Mouse (Mus musculus) adrenal gland, adult 18-20 months (tissue): ENCODE data around the gene Prex1. TPM values are rescaled to one million over a fixed set of nuclear protein-coding genes. Genes with fewer than 3 reads are reported as not detected.
A peak's percentile ranks its signal among the peaks of the same experiment; 100 is the strongest.

ENCODE experiments used
- DNase-seq, 2 experiments: peaks; one replicate each; pipeline ENCODE4 v3.0.0; 2021 to 2022; ENCODE audit warnings: low spot score in 2 of 2
- total RNA-seq, 2 experiments: library from RNA; stranded (reverse); gene quantifications; 1 replicate in 1 of 2; 2 replicates in 1 of 2; pipeline ENCODE4 v1.2.3; 2021

Prex1 gene
- total RNA-seq, 2 experiments from 2014 or later = 9.4 to 12.7 TPM

GRCm38 (mm10) chr2:166572297-166572696 is 141.3 kb downstream of the Prex1 start:
- no peak for DNase-seq

GRCm38 (mm10) chr2:166569182-166569581 is 144.4 kb downstream of the Prex1 start:
- DNase-seq = no peak

DNA sequence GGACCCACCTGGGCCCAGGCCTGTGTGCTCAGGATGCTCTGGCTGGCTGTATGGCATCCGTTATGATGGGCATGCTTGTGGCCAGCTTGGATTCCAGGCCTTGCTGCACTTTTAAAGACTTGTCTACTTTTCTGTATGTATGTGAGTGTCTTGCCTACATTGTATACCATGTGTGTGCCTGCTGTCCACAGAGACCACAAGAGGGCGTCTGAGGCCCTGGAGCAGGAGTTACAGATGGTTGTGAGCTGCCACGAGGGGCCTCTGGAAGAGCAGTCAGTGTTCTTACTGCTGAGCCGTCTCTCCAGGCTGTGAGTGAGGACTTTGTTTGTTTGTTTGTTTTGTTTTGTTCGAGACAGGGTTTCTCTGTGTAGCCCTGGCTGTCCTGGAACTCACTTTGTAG is 148.1 kb downstream of the Prex1 start:
- DNase-seq = no peak

DNA sequence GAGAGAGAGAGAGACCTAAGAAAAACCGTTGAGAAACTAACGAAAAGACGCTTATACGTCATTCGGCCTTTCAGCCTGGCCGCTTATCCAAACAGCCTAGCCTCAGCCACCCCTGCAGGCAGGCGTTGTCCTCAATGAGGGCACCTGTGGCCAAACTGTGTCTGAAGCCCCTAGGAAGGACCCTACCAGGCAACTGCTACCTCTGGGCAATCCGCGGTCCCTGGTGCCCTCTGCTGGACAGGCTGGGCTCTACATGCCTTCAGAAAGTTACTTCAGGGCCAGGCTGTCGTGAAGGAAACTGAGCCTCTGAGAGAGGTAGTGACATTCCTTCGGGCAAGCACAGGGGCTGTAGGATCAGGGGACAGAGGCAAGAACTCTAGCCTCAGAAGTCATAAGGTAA is 149.2 kb downstream of the Prex1 start:
- peak; percentile 53 to 69 for DNase-seq

- peak; percentile 90 to 94 for DNase-seq
Observed at GRCm38 (mm10) chr2:166563890-166564289, 149.7 kb downstream of the Prex1 start.

DNA sequence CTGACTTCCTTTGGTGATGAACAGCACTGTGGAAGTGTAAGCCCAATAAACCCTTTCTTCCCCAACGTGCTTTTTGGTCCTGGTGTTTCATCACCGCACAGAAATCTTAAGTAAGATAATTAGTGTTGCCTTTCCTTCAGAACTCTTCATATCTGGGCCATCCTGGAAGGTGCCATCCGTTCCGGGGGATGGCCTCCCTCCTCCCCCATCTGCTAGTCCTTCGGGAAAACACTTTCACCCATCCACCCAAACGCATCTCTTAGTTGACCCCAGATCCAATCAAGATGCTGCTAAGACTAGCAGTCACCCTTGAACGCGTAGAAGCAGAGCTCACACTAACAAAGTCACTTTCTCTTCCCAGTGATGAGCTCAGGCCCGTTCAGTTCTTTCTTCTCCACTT is 150.6 kb downstream of the Prex1 start:
- no peak for DNase-seq

DNA sequence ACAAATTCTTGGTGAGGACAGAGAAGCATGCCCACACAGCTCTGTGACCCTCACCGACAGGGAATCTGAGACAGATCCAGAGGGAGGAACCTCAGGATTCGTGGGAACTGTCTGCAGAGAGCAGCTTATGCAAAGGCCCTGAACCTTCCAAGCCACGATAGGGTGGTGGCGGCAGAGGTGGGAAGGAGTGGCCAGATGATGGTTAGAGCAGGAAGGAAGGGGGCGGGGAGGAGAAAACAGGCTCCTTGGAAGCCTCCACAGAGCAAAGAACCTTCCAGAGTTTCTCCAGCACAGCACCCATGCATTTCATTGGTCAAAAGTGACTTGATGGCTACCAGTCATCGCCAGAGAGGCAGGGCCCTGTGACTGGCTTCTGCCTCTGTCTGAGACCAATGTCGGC is 151.9 kb downstream of the Prex1 start:
- DNase-seq = no peak

DNA sequence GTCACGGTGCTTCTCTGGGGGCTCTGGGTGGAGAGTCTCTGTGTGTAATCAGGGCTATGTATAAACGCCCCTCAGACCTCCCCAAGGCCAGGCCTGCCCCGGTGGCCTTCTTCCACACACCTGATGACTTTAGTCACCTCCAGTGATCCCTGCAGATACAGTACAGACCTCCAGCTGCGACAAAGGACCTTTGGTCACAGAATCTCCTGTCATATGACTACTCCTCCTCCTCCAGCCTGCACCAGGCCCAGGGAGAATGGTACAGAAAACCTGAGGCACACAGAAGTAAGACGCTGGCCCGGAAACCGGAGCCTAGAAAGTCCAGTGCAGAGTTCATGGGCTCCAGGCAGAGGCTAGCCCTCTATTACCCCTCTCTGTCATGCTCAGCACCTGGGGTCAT is 152.8 kb downstream of the Prex1 start:
- no peak for DNase-seq

GRCm38 (mm10) chr2:166559531-166559930 is 154.1 kb downstream of the Prex1 start:
- no peak for DNase-seq

- peak; percentile 36 to 48 for DNase-seq
Observed at GRCm38 (mm10) chr2:166555508-166555907, 158.1 kb downstream of the Prex1 start.

- no peak for DNase-seq
Observed at GRCm38 (mm10) chr2:166554169-166554505, 159.5 kb downstream of the Prex1 start.

DNA sequence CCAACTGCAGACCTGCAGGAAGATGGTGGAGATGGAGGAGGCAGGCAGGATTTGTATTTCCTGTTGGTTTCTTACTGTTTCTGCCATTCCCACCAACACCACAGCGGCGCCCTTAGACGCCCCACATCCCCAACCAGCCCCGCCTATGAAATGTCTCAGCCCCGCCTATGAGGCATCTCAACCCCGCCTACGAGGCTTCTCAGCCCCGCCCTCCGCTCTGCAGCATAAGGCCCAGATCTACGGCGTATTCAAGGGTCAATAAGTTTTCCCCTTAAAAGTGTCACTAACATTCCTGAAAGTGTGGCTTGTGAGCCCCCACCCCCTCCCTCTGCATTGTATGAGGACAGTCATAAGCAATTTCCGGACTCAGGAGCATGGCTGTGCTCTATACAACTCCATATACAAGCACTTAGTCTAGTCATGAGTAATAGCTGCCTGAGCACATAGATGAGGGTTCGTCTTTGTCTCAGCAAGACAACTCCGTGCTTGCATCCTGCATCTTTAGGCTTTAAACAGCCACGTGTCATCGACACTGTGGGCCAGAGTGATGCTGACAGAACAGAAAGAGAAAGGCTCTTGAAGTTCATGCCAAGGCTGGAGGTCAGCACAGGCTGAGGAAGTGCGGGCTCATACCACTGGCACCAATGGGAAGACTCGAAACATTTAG is 160.0 kb downstream of the Prex1 start:
- no peak for DNase-seq

- no peak for DNase-seq
Observed at GRCm38 (mm10) chr2:166552657-166553056, 161.0 kb downstream of the Prex1 start.

DNA sequence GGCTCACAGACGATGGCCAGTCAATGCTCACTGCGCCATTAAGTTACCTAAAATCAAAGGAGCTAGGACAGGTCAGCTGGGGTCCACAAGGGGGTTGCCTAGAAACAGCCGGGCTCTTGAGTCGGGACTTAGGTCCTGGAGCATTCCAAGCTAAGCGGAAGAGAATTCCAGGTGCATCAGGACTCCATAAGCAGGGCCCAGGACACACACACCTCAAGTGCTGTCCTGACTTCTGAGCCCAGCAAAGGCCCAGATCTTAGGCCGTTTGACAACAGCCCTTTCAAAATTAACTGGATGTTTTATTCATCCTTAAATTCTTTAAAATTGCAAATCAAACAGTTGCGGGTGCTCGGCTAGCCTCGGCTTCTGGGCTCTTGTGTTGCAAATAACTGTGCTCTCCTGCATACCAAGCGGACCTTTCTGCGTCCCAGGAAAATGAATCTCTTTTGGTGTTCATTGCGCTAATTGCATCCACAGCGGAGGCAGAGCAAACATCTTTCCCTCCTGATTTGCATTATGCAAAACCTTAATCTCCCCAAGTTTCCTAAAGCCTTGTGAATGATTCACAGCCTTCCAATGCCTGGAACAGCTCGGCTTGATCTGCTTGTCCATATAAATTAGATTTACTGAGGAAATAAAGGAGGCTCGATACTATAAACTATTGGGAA is 161.7 kb downstream of the Prex1 start:
- DNase-seq = no peak

- no peak for DNase-seq
Observed at GRCm38 (mm10) chr2:166549871-166550270, 163.8 kb downstream of the Prex1 start.

DNA sequence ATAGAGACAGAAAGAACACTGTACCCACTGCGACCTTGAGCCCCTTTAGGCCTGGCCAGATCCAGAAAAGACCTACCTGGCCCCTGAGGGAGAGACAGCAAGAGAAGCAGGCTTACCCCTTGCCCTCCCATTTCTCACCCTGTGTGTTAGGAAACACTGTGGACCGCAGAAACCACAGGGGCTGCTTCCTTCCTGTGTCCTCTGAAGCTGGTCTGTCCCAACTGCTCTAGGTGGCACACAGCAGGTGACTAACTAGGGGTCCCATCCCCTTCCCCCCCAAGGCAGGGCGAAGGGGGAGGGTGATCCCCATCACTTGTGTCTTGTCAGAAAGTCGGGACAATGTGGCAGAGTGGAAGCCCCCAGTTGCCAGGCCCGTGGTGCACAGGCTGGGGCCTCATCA is 164.6 kb downstream of the Prex1 start:
- DNase-seq = no peak

DNA sequence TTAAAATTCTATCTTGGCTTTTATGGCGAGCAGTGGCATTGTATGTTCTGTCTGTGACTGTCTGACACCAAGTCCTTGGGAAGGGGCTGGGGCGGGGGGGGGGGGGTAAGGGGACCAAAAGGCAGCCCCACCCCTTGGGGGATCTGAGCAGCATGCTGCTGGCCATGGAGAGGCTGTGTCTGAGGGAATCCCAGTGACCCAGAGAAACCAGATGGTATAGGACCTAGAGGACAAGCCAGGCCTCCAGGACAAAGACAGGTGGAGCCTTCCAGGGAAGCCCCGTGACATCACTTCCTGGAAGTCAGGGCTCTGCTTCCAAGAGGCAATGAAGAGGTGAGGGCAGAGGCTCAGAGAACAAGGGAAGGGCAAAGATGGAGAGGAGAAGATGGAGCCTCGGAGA is 168.1 kb downstream of the Prex1 start:
- no peak for DNase-seq

DNA sequence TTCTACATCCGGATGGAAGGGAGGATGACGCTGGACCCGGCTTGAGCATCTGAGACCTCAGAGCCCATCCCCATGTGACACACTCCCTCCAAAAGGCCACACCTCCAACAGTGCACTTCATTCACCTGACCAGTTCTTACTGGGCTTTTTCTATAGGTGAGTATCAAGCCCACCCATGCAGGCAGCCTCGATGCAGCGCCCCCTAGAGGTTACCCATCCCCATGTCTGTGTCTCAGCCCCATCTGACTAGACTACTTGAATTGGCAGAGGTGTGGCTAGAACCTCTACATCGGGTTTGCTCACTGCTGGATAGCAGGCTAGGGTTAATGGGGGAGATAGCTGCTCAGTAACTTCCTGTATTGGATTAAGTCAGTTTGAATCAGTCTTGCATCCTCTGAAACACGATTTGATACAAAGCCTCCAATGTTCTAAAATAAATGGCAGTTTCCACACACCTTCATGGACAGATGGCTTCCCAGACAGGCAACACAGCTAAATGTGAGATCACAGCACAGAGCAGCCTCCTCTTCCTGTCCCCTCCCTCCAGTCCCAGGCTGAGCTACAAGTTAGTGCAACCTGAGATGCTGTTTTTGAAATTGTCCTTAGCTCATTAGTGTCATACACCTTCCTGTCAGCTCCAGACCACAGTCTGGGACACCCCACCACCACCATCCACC is 168.9 kb downstream of the Prex1 start:
- DNase-seq = no peak

DNA sequence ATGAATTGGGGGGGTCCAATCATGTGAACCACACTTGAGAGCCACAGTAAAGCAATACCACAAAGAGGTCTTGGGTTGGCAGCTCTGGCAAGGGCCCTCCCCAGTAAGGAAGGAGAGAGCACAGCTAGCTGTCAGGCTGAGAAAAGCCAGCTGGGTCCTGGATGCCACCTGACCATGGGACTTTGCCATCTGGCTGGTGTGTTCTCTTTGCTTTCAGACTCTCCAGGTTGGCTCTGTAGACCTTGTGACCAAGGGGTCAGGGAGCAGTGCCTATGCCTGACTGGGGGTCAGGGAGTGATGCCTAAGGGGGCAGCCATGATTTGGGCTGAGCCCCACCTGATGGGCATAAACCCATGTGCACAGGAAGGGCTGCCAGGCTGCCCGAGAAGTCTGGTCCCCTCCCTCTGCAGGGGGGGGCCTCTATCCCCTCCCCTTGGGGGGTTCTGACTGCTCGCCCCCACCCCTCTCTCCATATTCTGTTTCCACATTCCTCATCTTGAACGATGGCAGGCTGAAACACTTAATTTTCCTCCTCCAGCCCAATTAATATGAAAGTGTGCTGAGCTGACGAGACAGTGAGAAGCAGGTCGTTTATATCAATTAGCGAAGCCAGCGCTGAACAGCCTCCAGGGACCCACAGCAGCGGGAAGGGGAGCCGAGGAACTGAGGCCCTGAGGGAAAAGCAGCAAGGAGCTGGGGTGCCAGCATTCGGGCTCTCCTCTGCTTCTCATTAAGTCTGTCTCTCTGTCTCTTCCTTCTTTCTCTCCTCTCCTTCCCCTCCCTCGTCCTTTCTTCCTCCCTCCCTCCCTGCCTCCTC is 172.3 kb downstream of the Prex1 start:
- no peak for DNase-seq

DNA sequence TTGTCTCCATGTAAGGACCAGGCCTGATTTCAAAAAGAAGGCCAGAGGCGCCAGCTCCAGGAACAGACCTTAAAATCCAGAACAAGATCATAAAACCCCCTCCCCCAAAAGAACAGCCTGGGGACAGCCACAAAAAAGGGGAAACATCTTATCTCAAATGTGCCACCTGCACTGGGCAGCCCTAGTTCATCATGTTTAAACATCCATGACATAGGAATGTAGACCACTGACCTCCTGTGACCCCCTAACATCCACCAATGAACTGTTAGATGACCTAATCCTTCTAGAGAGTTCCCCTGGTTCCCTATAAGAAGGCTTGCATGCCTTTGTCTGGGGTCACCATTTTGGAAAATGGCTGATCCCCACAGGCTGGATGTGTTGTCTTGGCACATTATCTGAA is 173.4 kb downstream of the Prex1 start:
- DNase-seq = no peak

- DNase-seq = no peak
Observed at GRCm38 (mm10) chr2:166536896-166537295, 176.7 kb downstream of the Prex1 start.

DNA sequence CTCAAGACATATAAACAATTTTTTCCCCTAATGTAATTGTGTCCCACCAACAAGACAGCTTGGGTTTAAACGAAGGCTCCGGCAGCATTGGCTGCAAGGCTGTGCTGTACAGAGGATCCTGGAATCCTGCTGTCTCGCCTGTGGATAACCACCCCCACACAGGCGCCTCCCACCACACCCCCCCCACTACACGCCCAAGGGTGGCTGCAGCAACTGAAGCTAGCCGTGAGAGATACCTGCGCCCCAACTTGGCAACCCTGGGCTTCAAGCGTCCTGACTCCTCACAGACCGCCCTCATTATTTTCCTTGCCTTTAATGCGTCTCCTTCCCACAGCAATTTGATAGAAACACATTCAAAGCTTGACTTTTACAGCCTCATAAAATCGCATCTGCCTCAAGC is 178.1 kb downstream of the Prex1 start:
- no peak for DNase-seq
